Mouse (Mus musculus) neural tube, embryonic 12.5 days (tissue): Measurements from ENCODE around the gene Krtap11-1. TPM values are rescaled to one million over a fixed set of nuclear protein-coding genes. Genes with fewer than 3 reads are reported as not detected.
A peak's percentile ranks its signal among the peaks of the same experiment; 100 is the strongest.

Experiments
- ATAC-seq: fragments of 200-750 bp; cut with Nextera tagmentation; 2 replicates; pipeline ENCODE4 v1.8.0; 2017; ENCODE audit warnings: low read depth, mild to moderate bottlenecking, moderate TSS enrichment, moderate library complexity; ENCODE audit not compliant: low FRiP score
- H3K27ac ChIP-seq: fragments of 300-500 bp; sonication (generic); 2 replicates; pipeline ENCODE4 v1.5.1; 2016
- H3K27me3 ChIP-seq: fragments of 300-500 bp; sonication (generic); replicated peaks from 2 replicates; pipeline ENCODE4 v1.6.1; 2016; ENCODE audit warnings: mild to moderate bottlenecking
- H3K36me3 ChIP-seq: fragments of 300-500 bp; sonication (generic); 2 replicates; pipeline ENCODE4 v1.6.1; 2016; ENCODE audit warnings: mild to moderate bottlenecking
- H3K4me1 ChIP-seq: fragments of 300-500 bp; sonication (generic); 2 replicates; pipeline ENCODE4 v1.6.1; 2016
- H3K4me2 ChIP-seq: fragments of 300-500 bp; sonication (generic); replicated peaks from 2 replicates; pipeline ENCODE4 v1.6.1; 2016; ENCODE audit warnings: mild to moderate bottlenecking
- H3K4me3 ChIP-seq: fragments of 300-500 bp; sonication (generic); 2 replicates; pipeline ENCODE4 v1.5.1; 2016
- H3K9ac ChIP-seq: fragments of 300-500 bp; sonication (generic); 2 replicates; pipeline ENCODE4 v1.6.1; 2016; ENCODE audit warnings: mild to moderate bottlenecking
- H3K9me3 ChIP-seq: fragments of 300-500 bp; sonication (generic); 2 replicates; pipeline ENCODE4 v1.6.1; 2016; ENCODE audit warnings: mild to moderate bottlenecking
- WGBS: fragments of 180-500 bp; shearing (Covaris S2); methylation state at CpG from one replicate; pipeline ENCODE4 v1.1.7; 2016; 5-methylcytosine and 5-hydroxymethylcytosine counted together
- polyA plus RNA-seq: library from polyadenylated mRNA; unstranded; fragments of >200 nt; fragmentation: Nextera tagmentation; extraction: Ambion mirVana; gene quantifications from 2 replicates; pipeline ENCODE4 v1.2.1, GENCODE M21; 2016

The Krtap11-1 gene
- polyA plus RNA-seq, 1 experiment from 2014 or later = not detected

- no peak overlapping the region for H3K27ac ChIP-seq
- WGBS = 88% methylated on average over 7 of the region's 7 CpGs
- no peak for ATAC-seq
These were observed 2.8 kb downstream of the Krtap11-1 start for GRCm38 (mm10) chr16:89568141-89568540.

GRCm38 (mm10) chr16:89550298-89550697 is 20.7 kb downstream of the Krtap11-1 start:
- Histone ChIP-seq H3K27ac (no peak overlapping the region), H3K9me3 (no peaks in the 10 kb centered on the region), H3K4me2 (no peak overlapping the region), H3K36me3 (no peaks in the 10 kb centered on the region), H3K27me3 (no peaks in the 10 kb centered on the region), H3K9ac (no peak overlapping the region), H3K4me1 (no peaks in the 10 kb centered on the region), H3K4me3 (no peak overlapping the region)
- no peak for ATAC-seq

More at GRCm38 (mm10) chr16:89568141-89568540, 2.8 kb downstream of the Krtap11-1 start:
- no peak overlapping the region for H3K4me2 ChIP-seq
- H3K4me3 ChIP-seq = no peak overlapping the region
- no peaks in the 10 kb centered on the region for H3K27me3 ChIP-seq
- H3K36me3 ChIP-seq = no peaks in the 10 kb centered on the region
- H3K4me1 ChIP-seq = no peaks in the 10 kb centered on the region
- H3K9me3 ChIP-seq = no peaks in the 10 kb centered on the region
- H3K9ac ChIP-seq = no peak overlapping the region

DNA sequence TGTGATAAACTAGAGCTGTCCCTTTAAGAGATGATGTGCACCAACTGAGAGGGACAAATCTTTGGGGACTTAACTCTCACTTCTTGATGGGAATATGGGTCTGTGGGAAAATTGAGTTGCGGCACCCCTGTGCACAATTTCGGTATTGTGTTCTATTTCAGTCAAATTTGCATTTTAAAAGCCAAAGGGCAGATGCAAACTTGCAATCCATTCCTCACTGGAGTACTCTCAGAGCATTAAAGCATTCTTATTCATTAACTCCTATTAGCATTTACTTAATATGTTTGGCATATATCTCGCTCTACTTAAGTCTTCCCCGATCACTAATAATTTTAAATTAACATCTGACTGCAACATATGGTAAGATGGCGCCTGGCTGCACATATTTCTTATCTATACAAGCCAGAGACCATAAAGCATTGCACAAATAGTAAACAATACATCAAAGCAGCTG is 32.9 kb downstream of the Krtap11-1 start:
- Histone ChIP-seq H3K4me3 (no peak overlapping the region), H3K4me2 (no peak overlapping the region), H3K27ac (no peak overlapping the region), H3K9me3 (no peaks in the 10 kb centered on the region), H3K27me3 (no peaks in the 10 kb centered on the region), H3K4me1 (no peaks in the 10 kb centered on the region), H3K36me3 (no peaks in the 10 kb centered on the region), H3K9ac (no peak overlapping the region)
- 56% methylated on average over 5 of the region's 5 CpGs for WGBS
- 0 out of 2 replicates have a peak, but pooled peaks have one; percentile 17 for ATAC-seq

DNA sequence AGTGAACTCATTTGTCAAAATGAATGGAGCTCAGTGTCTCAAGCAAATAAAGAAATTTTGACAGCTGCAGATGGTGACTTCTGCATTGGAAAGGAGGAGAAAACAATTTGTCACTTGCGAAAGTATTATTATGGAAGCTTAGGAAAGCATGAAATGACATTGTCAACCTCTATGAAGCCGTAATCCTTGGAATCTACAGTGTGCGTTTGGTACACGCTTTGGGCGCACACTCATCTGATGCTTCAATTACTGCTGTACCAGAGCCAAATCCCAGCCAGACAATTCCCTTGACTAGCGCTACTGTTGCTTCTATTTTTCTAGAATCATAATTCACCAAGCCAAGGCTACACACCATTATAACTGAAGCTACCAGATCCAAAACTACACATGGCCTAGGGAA is 33.6 kb downstream of the Krtap11-1 start:
- no peak overlapping the region for H3K4me3 ChIP-seq
- 90% methylated on average over 6 of the region's 6 CpGs for WGBS
- H3K27ac ChIP-seq = no peak overlapping the region

DNA sequence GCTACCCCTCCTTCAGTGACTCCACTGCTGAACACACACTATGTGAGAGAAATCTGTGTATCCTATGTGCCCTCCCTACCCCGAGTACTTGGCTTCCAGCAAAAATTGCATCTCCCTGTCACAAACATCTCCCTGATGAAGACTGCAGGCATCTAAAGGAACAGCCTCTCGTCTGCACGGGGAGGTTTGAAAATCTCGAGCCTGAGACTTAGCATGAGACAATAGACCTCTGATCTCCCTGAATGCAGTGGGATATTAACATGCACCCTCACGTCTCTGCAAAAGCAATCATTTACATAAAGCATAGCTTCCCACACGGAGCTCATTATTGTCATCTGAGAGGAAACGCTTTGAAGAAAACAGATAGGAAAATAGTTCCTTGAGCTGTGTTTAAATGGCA is 40.4 kb downstream of the Krtap11-1 start:
- Histone ChIP-seq H3K4me3 (no peak overlapping the region), H3K27ac (no peak overlapping the region), H3K4me2 (peak overlapping the region; percentile 22; the same call in 1 of the 2 replicates), H3K27me3 (no peaks in the 10 kb centered on the region), H3K4me1 (peaks cover 10% of the 10 kb centered on the region; the same call in 1 of the 2 replicates), H3K36me3 (no peaks in the 10 kb centered on the region), H3K9me3 (no peaks in the 10 kb centered on the region), H3K9ac (no peak overlapping the region)
- peak; percentile 64 for ATAC-seq
- 19% methylated on average over 7 of the region's 7 CpGs for WGBS

More for the DNA sequence above, 33.6 kb downstream of the Krtap11-1 start:
- no peak for ATAC-seq
- Histone ChIP-seq H3K4me1 (no peaks in the 10 kb centered on the region), H3K9ac (no peak overlapping the region), H3K4me2 (no peak overlapping the region), H3K36me3 (no peaks in the 10 kb centered on the region), H3K9me3 (no peaks in the 10 kb centered on the region), H3K27me3 (no peaks in the 10 kb centered on the region)

DNA sequence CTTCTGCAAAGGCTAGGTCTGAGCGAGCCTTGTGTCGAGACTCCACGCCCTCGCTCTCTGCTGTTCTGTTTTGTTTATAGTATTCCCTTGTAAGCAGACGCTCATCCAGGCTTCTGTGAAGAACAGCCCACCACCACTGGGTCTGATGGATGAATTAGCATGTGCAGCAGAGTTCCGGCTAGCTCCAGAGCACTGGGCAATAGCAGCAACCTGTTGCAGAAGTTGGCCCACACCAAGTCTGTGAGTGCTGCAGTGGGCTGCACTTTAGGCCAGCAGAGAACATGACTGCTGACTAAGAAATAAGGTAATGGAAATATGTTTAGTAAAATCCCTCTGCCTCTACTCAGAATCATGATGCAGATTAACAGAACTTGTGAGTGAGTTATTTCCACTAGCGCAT is 41.1 kb downstream of the Krtap11-1 start:
- WGBS = 65% methylated on average over 7 of the region's 7 CpGs
- Histone ChIP-seq H3K9ac (no peak overlapping the region), H3K4me2 (no peak overlapping the region), H3K27ac (no peak overlapping the region), H3K36me3 (no peaks in the 10 kb centered on the region), H3K4me3 (no peak overlapping the region), H3K27me3 (no peaks in the 10 kb centered on the region), H3K9me3 (no peaks in the 10 kb centered on the region), H3K4me1 (peaks cover 10% of the 10 kb centered on the region; the same call in 1 of the 2 replicates)
- peak; percentile 42; the same call in 1 of the 2 replicates for ATAC-seq

DNA sequence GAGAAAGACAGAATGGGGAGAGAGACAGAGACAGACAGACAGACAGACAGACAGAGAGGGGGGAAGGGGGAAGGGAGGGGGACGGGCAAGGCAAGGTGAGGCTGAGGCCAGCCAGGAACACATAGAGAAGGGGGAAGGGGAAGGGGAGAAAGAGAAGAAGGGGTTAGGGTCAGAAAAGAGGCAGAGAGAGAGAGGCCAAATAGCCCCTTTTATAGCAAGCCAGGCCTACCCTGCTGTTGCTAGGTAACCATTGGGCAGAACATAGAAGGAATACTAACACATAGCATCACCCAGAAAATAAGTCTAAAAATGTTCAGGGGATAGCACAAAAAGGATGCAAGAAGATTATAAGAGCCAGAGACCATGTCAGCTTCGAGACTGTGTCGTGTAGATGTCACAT is 42.6 kb downstream of the Krtap11-1 start:
- Histone ChIP-seq H3K4me2 (no peak overlapping the region), H3K36me3 (no peaks in the 10 kb centered on the region), H3K9ac (no peak overlapping the region), H3K9me3 (no peaks in the 10 kb centered on the region), H3K4me3 (no peak overlapping the region), H3K27ac (no peak overlapping the region), H3K4me1 (peaks cover 10% of the 10 kb centered on the region; the same call in 1 of the 2 replicates), H3K27me3 (no peaks in the 10 kb centered on the region)
- 49% methylated on average over 3 of the region's 3 CpGs for WGBS
- ATAC-seq = peak; percentile 62

DNA sequence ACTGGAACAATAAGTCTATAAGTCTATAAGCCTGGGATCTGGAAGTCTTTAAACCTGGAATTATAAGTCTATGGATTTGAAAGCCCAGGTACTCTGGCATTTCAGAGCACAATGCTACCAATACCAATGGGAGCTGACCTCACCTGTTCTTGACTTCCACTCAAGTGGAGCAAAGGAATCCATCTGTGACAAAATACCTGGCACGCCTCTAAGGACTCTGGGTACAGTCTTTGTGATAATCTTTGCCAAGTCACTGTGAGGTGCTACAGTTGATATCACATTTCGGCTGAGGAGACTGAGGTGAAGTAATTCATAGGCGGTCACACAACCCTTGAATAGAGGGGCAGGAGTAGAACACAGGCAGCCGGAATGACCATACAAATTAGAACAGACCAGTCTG is 50.0 kb downstream of the Krtap11-1 start:
- no peak overlapping the region for H3K4me2 ChIP-seq
- 91% methylated on average over 4 of the region's 4 CpGs for WGBS

GRCm38 (mm10) chr16:89520555-89520954 is 50.4 kb downstream of the Krtap11-1 start:
- no peaks in the 10 kb centered on the region for H3K4me1 ChIP-seq
- no peaks in the 10 kb centered on the region for H3K9me3 ChIP-seq
- no peaks in the 10 kb centered on the region for H3K36me3 ChIP-seq
- no peaks in the 10 kb centered on the region for H3K27me3 ChIP-seq
- no peak overlapping the region for H3K4me3 ChIP-seq
- ATAC-seq = no peak
- H3K4me2 ChIP-seq = no peak overlapping the region
- WGBS = 96% methylated on average over 2 of the region's 2 CpGs
- H3K27ac ChIP-seq = no peak overlapping the region
- H3K9ac ChIP-seq = no peak overlapping the region

More for the DNA sequence above, 50.0 kb downstream of the Krtap11-1 start:
- no peak overlapping the region for H3K4me3 ChIP-seq
- H3K9me3 ChIP-seq = no peaks in the 10 kb centered on the region
- H3K4me1 ChIP-seq = no peaks in the 10 kb centered on the region
- no peak for ATAC-seq
- H3K36me3 ChIP-seq = no peaks in the 10 kb centered on the region
- H3K27me3 ChIP-seq = no peaks in the 10 kb centered on the region
- no peak overlapping the region for H3K9ac ChIP-seq
- no peak overlapping the region for H3K27ac ChIP-seq

Other genes with a start within 250 kb of the Krtap11-1 start
- gene Krtap21-1, start 167.3 kb downstream of the Krtap11-1 start, polyA plus RNA-seq = not detected in 2 replicates
- gene Krtap6-2, start 151.1 kb downstream of the Krtap11-1 start, polyA plus RNA-seq = not detected in 2 replicates
- gene Krtap8-1, start 83.2 kb downstream of the Krtap11-1 start, polyA plus RNA-seq = not detected in 2 replicates
- gene Krtap7-1, start 62.9 kb downstream of the Krtap11-1 start, polyA plus RNA-seq = not detected in 2 replicates